Mouse (Mus musculus): Measurements from ENCODE around the gene H2afy. TPM values are rescaled to one million over a fixed set of nuclear protein-coding genes. Genes with fewer than 3 reads are reported as not detected.

Gene H2afy
- polyA plus RNA-seq (2015; fragmentation: Nextera tagmentation; extraction: Ambion mirVana) = 118 and 146 TPM in 2 replicates

DNA sequence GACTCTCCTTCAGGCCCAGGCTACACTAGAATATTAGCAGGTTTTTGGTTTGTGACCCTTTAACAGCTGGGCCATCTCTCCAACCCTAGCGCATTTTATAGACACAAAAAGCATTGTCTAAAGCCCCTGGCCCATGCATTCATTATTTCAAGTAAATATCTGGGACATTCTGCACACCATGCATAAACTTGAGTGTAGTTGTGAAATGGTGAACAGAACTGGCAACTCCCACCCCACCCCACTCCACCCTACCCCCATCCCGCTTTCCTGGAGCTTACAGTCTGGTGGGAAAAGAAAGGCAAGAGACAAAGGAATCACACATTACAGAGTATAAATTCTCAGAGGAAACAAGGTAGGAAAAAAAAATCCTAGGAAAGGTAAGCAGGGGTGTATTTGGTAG lies at the start of gene H2afy:
TSS of gene H2afy (minus strand) at position 162 of the 400 bp plus-strand sequence.

DNA sequence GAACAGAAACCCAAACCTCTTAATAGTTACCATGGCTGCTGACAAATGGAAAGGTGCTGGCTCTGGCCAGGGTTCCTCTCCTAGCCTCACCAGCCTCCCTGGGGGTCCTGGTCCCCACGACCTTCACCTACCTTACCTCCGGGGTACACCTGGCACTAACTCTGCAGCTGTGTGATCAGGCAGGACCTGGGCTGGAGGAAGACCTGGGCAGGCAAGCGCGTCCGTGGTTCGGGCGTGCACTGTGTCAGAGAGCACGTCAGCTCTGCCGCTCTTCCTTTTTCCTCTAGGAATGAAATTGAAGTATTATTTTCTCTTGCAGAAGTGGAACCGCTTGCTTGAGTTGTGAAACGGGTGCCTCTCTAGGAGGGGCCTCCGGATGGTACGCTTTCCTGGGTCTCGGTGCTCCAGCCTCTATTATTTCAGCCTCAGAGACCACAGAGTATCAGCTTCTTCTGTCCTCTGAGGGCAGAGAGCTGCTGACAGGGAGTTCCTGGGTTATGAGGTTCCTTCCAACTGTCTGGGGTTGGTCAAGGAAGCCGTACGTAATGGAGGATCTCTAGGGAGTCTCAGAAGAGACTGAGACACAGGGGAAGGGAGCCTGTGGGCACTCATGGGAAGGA lies 42.4 kb upstream of the H2afy start, which contains the start of gene Tifab:
TSS of gene Tifab (minus strand) at position 470 of the 620 bp plus-strand sequence.

Other genes starting within 250 kb of the H2afy start
- gene Tifab, start 42.5 kb upstream of the H2afy start, polyA plus RNA-seq (2015; fragmentation: Nextera tagmentation; extraction: Ambion mirVana) = 9.5 and 14.0 TPM in 2 replicates
- not detected in 2 replicates for gene Neurog1, start 115.8 kb upstream of the H2afy start, polyA plus RNA-seq (2015; fragmentation: Nextera tagmentation; extraction: Ambion mirVana)
- 3.0 and 4.0 TPM in 2 replicates for gene Cxcl14, start 160.2 kb upstream of the H2afy start, polyA plus RNA-seq (2015; fragmentation: Nextera tagmentation; extraction: Ambion mirVana)

Measured in spleen, postnatal 0 days (tissue).